Mouse (Mus musculus): ENCODE results near the gene Llph. TPM values are rescaled to one million over a fixed set of nuclear protein-coding genes. Genes with fewer than 3 reads are reported as not detected.

Gene Llph
- total RNA-seq, 1 experiment from 2014 or later = 42.4 TPM

GRCm38 (mm10) chr10:120270777-120271176 is 43.9 kb downstream of the Llph start:
- peak; percentile 88 for ATAC-seq (ENCODE audit: extremely low read depth, insufficient number of reproducible peaks, low FRiP score, poor library complexity, severe bottlenecking)

- no peak for ATAC-seq (ENCODE audit: extremely low read depth, insufficient number of reproducible peaks, low FRiP score, poor library complexity, severe bottlenecking)
These were observed 44.4 kb downstream of the Llph start for GRCm38 (mm10) chr10:120271318-120271717.

GRCm38 (mm10) chr10:120271879-120272269 is 45.0 kb downstream of the Llph start:
- ATAC-seq (ENCODE audit: extremely low read depth, insufficient number of reproducible peaks, low FRiP score, poor library complexity, severe bottlenecking) = no peak

- no peak for ATAC-seq (ENCODE audit: extremely low read depth, insufficient number of reproducible peaks, low FRiP score, poor library complexity, severe bottlenecking)
These were observed 45.5 kb downstream of the Llph start for GRCm38 (mm10) chr10:120272270-120272883.

- ATAC-seq (ENCODE audit: extremely low read depth, insufficient number of reproducible peaks, low FRiP score, poor library complexity, severe bottlenecking) = no peak
These were observed 46.5 kb downstream of the Llph start for GRCm38 (mm10) chr10:120273335-120273734.

GRCm38 (mm10) chr10:120279482-120280128 is 52.7 kb downstream of the Llph start:
- ATAC-seq (ENCODE audit: extremely low read depth, insufficient number of reproducible peaks, low FRiP score, poor library complexity, severe bottlenecking) = no peak

- no peak for ATAC-seq (ENCODE audit: extremely low read depth, insufficient number of reproducible peaks, low FRiP score, poor library complexity, severe bottlenecking)
These were observed 53.5 kb downstream of the Llph start for GRCm38 (mm10) chr10:120280375-120280774.

- ATAC-seq (ENCODE audit: extremely low read depth, insufficient number of reproducible peaks, low FRiP score, poor library complexity, severe bottlenecking) = no peak
These were observed 54.8 kb downstream of the Llph start for GRCm38 (mm10) chr10:120281700-120282099.

Other genes with a start within 250 kb of the Llph start
- 38.2 and 39.3 TPM in 2 replicates for gene Helb, start 114.1 kb upstream of the Llph start, total RNA-seq (2017)
- gene Tmbim4, start 25.5 kb upstream of the Llph start, total RNA-seq (2017) = 96.5 and 104 TPM in 2 replicates
- 48.1 and 59.9 TPM in 2 replicates for gene Irak3, start 24.9 kb upstream of the Llph start, total RNA-seq (2017)
- gene Hmga2, start 249.4 kb downstream of the Llph start, total RNA-seq (2017) = 0.23 TPM in 1 of 2 replicates, not detected in the other